Mouse (Mus musculus) urinary bladder, adult 2 months (tissue): Measurements from ENCODE around the gene Allc. TPM values are rescaled to one million over a fixed set of nuclear protein-coding genes. Genes with fewer than 3 reads are reported as not detected.

Source experiments
- DNase-seq: peaks from one replicate; pipeline ENCODE4 v3.0.0; 2022; ENCODE audit warnings: low spot score
- polyA plus RNA-seq: library from polyadenylated mRNA; depleted of rRNA; stranded (reverse); fragments of >200 nt; gene quantifications from 2 replicates; pipeline ENCODE4 v1.2.3, GENCODE M21; 2012; rRNA removed

The Allc gene
- polyA plus RNA-seq: not detected in 2 replicates

- DNase-seq: no peak
Observed at GRCm38 (mm10) chr12:28582423-28582822, at the start of gene Allc. TSS of gene Allc (minus strand) at chr12:28582523.

- DNase-seq: no peak
Observed at GRCm38 (mm10) chr12:28628436-28628835, 46.1 kb upstream of the Allc start.

- no peak for DNase-seq
Observed at GRCm38 (mm10) chr12:28627092-28627491, 44.8 kb upstream of the Allc start.

GRCm38 (mm10) chr12:28625407-28625806, 43.1 kb upstream of the Allc start:
- no peak for DNase-seq

DNA sequence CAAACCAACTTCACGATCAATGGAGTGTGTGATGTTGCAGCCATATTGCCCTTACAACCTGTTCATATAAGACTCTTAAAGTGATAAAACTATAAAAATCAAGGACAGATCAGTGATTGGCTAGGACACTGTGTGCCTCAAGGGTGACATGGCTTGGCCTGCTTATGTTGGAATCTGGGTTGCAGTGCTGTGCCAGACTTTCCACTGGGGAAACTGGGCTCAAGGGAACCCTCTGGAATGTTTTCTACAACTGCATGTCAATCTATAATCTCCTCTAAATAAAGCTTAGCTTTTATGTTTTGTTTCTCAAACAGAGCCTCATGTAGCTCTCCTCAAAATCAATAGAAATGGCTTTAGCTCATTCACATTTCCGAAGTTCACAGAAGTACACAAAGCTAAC, 41.9 kb upstream of the Allc start:
- no peak for DNase-seq

- DNase-seq: no peak
Observed at GRCm38 (mm10) chr12:28623195-28623594, 40.9 kb upstream of the Allc start, which contains the start of gene Colec11. TSS of gene Colec11 (minus strand) at chr12:28623377.

GRCm38 (mm10) chr12:28622641-28623040, 40.3 kb upstream of the Allc start:
- no peak for DNase-seq

DNA sequence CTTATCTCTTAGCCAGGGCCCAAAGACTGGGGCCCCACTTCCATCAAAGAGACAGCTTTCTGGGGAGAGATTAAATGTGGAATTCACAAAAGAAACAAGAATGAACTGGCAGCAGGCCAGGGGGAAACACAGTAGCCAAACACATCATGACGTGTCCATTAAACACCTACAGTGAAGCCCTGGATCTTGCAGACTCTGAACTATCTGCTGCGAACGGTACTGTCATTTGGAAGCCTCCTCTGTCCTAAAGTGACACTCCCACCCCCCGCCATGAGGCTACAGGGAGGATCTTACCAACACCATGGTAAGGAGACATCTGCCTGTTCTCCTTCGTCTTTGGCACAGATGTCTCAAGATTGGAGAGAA, 39.8 kb upstream of the Allc start:
- no peak for DNase-seq

DNA sequence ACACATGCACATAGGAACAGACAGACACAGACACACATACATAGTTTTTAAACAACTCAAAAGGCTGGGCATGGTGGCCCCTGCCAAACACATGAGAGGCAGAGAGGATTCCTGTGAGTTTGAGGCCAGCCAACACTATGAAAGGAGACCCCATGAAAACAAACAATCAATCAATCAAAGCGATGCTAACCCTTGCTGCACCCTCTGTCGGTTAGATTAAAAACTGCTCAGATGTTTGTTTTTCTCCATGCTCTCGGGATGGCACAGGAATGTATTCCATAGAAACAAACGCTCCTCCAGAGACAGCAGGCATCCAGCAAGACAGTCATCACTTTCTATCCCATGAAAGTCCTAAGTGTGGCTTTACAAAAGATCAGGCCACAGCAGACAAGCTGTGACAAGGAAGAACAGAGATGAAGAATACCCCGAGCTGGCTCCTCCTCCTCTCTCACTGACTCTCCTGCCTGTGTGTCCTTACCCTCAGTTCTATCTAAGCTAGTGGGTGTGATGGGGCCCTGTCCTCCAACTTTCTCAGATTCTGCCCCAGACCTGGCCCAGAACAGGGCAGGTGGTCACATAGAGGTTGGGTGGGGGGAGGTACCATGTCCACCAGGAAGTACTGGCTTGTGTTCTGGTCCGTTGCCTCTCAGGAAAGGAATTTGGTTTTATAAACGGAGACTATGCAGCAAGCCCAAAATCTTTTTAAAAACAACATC, 39.3 kb upstream of the Allc start:
- DNase-seq: no peak

DNA sequence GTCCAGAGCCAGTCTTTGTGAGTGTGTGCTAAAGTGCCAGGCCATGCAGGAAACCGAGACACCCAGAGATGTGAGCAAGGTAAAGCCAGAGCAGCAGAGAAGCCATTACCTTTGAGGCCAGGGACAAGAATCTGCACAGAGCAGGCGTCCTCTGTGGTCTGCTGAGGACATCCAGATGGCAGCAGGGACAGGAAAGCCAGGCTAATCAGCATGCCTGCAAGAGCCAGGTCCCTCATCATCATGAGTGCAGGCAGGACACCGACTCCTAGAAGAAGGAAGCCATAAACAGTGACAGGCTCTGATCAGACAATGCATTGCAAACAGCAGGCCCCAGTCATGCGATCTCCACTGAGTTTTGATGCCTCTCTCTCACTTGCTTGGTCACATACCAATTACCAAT, 35.0 kb upstream of the Allc start:
- DNase-seq: no peak

DNA sequence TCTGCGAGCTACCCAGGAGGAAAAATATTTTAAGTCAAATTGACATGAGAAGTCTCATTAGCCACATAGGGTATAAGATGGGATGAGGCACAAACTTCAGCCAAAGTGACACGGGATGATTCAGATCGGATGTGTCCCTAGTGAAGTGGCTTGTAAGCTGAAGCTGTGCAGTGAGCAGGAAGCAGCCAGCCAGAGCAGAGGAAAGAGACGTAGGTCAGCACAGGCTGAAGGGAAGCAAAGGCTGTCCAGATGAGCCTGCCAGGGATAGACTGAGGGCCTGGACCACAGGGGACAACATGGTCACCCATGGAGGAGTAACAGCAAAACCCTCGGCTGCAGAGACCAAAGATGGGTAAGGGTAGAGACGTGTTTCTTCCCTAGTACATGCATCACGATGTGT, 32.1 kb upstream of the Allc start:
- DNase-seq: no peak

- DNase-seq: no peak
Observed at GRCm38 (mm10) chr12:28612391-28612790, 30.1 kb upstream of the Allc start.

GRCm38 (mm10) chr12:28607546-28608305, 25.4 kb upstream of the Allc start:
- DNase-seq: no peak

DNA sequence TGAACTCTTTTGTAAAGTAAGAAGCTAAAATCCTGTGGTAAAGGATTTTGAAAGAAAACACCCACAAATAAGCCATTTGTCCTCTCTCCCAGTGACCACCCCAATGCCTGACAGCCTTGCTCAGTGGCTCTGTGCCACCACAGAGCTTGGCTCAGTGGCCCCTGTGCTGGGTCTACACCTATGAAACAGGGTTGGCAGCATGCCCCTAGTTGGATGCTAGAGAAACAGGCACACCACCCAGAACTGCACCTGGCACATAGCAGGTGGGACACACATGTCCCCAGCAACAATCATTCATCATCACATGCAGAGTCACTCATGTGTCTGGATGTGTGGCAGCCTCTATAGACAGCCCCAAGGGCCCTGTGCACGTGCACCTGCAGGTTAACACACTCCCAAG, 21.2 kb upstream of the Allc start:
- no peak for DNase-seq

DNA sequence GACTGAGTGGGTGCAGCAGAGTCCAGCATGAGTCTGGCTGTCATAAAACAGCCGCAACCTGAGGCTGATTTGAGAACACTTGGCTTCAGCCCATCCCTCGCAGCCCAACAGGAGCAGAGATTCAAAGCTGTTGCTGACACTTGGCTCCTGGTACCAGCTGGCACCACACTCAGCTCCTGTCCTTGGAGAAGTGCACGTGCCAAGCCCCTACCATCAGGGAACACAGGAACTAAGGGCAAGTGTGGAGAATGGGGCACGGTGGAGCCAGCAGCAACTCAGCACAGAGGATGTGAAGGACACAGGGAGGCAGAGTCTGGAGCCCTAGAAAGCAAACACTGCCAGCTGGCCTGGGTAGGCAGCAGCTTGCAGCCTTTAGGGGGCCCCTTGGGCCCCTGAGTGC, 19.9 kb upstream of the Allc start:
- no peak for DNase-seq

GRCm38 (mm10) chr12:28598526-28598991, 16.2 kb upstream of the Allc start:
- no peak for DNase-seq

DNA sequence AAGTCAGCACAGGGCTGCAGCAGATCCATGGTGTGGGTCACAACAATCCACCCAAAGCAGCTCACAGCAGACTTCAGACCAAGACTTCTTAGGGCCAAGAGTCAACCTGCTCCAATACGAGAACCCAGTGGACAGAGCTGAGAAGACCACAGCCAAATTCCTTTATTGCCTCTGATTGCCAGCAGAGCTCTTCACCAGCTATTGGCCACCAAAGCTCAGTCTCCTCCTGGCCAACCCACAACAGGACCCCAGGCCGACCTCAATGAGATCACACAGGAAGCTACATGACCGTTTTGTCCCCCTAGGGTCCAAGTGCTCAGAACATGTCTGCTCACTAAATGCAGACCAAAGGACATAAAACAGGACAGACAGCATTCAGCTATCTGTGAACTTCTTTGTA, 15.8 kb upstream of the Allc start:
- no peak for DNase-seq

DNA sequence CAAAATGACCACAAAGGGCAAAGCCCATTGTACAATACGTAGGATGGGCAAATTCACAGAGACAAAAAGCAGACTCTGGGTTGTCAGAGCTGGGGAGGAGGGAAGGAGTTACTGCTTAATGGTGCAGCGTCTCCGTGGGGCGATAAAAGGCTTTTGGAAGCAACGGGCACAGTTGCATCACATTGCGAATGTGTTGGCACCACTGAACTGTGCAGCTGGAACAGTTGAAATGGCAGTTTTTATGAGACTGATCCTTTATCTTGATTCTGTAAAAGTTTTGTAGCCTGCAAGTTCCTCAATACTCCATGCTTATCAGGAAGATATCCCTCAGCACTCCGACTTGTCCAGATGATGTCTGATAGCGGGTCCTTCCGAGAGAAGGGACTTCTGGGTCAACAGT, 15.4 kb upstream of the Allc start:
- DNase-seq: no peak

DNA sequence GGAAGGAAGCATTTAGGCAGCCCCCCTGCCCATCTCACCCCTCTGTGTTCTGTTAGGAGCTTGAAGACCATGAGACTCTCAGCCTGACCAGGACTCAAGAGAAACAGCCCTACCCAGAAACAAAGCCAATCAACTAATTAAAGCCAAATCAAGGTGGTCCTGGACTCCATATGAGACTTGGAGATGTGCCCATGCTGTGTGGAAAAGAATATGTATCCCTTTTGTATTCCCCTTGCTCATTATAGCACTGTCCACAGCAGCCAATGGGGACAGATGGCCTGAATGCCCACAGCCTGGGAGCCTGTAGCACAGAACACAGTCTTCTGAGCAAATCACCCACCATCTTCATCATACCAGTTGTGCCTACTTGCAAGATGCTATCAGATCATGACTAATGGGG, 14.5 kb upstream of the Allc start:
- DNase-seq: no peak

- no peak for DNase-seq
Observed at GRCm38 (mm10) chr12:28590428-28590827, 8.1 kb upstream of the Allc start.

DNA sequence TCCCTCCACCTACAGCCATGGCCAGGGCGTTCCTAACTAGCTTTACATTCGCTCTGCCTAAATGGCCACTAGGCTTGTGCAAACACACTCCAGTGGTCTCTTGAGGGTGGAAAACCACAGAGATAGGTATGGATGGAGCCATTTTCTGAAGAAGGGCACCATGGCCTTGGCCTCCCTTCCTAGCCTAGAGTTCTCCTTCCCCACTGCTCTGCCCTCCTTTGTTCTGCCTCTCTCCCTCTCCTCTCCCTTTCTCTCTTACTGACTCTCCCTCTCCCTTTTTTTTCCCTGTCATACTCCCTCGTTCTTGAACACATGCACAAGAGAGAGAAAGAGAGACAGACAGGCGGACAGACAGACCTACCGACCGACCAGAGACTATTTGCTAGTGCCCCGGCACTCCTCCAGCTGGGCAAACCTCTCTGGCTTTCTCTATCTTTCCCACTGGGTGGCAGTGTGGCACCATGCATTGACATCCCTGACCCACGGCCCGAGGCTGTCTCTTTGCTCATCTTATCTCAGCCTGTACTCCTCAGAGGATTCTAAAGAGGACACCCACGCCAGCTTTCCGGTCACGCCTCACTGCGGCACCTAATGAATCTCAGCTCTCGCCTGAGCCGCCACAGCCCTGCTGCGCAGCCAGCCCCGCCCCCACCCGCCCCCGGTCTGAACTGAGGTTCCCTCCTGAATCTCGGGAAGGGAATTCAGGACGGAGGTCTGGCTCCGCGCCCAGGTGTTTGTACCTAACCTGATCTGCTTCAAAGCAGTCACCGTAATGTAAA, 7.0 kb upstream of the Allc start:
- peak; percentile 57 for DNase-seq

GRCm38 (mm10) chr12:28587949-28588348, 5.6 kb upstream of the Allc start:
- DNase-seq: no peak

DNA sequence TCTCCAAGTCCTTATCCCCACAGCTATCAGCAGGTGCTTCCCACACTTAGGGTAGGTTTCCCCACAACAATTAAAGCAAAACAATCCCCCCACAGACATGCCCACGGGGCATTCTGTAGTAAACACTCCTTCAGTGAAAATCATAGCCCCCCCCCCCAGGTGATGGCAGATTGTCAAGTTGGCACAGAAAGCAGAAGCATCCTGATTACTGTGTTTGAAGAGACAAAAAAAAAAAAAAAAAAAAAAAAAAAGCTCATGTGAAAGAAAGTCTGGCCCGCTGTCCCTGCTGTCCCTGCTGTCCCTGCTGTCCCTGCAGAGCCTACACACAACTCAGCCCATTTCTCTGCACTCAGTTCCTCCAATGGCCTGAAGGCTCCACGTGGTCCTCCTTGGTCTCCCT, 1.7 kb upstream of the Allc start:
- no peak for DNase-seq
